Mouse (Mus musculus): Measurements from ENCODE around the gene Lingo1.

Gene Lingo1

GRCm38 (mm10) chr9:56605443-56605806 is 190.8 kb downstream of the Lingo1 start:
- no peak for DNase-seq (ENCODE audit: low read depth)

- DNase-seq (ENCODE audit: low read depth), result no peak
Measured at GRCm38 (mm10) chr9:56604797-56605442, 191.3 kb downstream of the Lingo1 start.

- DNase-seq (ENCODE audit: low read depth), result no peak
Measured at GRCm38 (mm10) chr9:56600655-56601054, 195.6 kb downstream of the Lingo1 start.

- DNase-seq (ENCODE audit: low read depth), result peak; percentile 8
Measured at GRCm38 (mm10) chr9:56592639-56593038, 203.6 kb downstream of the Lingo1 start.

- DNase-seq (ENCODE audit: low read depth), result no peak
Measured at GRCm38 (mm10) chr9:56591248-56591888, 204.9 kb downstream of the Lingo1 start.

- DNase-seq (ENCODE audit: low read depth), result no peak
Measured at GRCm38 (mm10) chr9:56589762-56590161, 206.5 kb downstream of the Lingo1 start.

- no peak for DNase-seq (ENCODE audit: low read depth)
Measured at GRCm38 (mm10) chr9:56584043-56584424, 212.2 kb downstream of the Lingo1 start.

- DNase-seq (ENCODE audit: low read depth), result no peak
Measured at GRCm38 (mm10) chr9:56583139-56584042, 212.9 kb downstream of the Lingo1 start.

- DNase-seq (ENCODE audit: low read depth), result no peak
Measured at GRCm38 (mm10) chr9:56582628-56583027, 213.6 kb downstream of the Lingo1 start.

GRCm38 (mm10) chr9:56581700-56582099 is 214.6 kb downstream of the Lingo1 start:
- DNase-seq (ENCODE audit: low read depth), result no peak

GRCm38 (mm10) chr9:56581016-56581415 is 215.3 kb downstream of the Lingo1 start:
- no peak for DNase-seq (ENCODE audit: low read depth)

GRCm38 (mm10) chr9:56580101-56580500 is 216.2 kb downstream of the Lingo1 start:
- no peak for DNase-seq (ENCODE audit: low read depth)

- DNase-seq (ENCODE audit: low read depth), result no peak
Measured at GRCm38 (mm10) chr9:56577405-56577804, 218.9 kb downstream of the Lingo1 start.

- DNase-seq (ENCODE audit: low read depth), result no peak
Measured at GRCm38 (mm10) chr9:56572534-56573479, 223.5 kb downstream of the Lingo1 start.
